In the genomic region with DNA sequence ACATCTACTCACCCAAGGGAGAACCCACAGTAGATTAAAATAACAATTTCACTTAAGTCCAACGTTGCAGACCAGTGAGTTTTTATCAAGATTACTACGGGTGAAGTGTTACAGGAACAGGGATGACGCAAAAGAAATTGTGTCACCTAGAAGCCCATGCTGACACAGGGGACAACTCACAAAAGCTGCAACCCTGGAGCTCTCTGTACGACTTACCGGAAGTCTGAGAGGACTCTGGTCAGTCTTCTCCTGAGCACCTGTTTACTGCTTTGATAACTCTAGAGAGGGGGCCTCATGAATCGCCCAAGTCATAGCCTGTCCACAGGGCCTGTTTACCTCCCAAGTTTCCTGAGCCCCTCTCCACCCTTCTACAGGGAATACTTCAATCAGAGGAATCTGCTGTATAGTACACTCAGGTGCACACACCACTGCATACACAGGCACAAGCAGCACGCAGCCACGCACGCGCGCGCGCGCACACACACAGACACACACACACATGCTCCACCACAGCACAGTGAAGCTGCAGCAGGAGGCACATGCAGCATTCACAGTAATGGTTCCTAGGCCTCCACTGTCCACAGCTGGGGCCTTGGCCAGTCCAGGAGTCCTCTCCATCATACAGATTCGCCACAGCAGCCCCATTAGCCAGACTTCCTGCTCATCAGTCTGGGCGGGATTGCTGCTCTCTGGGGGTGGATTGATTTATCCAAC, we compare ENCODE assay signal across 27 mouse cellular contexts. TPM values are rescaled to one million over a fixed set of nuclear protein-coding genes. Genes with fewer than 3 reads are reported as not detected.
DNase-seq lines count a peak whose midpoint lies in the region; ATAC-seq and TF ChIP-seq lines count a peak whose summit lies in the region.
"Had no signal": no experiment of that assay in that cellular context is flagged by ENCODE, and none has a peak within 500 bp of the region (broad histone marks: within the 10 kb centered on the region; RNA-seq: fewer than 3 reads in every experiment).

No protein-coding gene starts in this region.

- no peak overlapping the region for H3K4me2 ChIP-seq in intestine, embryonic 16.5 days (ENCODE audit: low read depth, low read length)
- no peak overlapping the region for H3K4me2 ChIP-seq in intestine, embryonic 15.5 days (replicated peaks)
- no peak overlapping the region for H3K4me2 ChIP-seq in intestine, postnatal 0 days (replicated peaks; ENCODE audit: low read depth)
- H3K4me2 ChIP-seq in neural tube, embryonic 13.5 days, result no peak overlapping the region
- H3K4me2 ChIP-seq: embryonic facial prominence, embryonic 15.5 days; heart, embryonic 11.5 days; lung, embryonic 14.5 days had no signal

- no peak overlapping the region for H3K9ac ChIP-seq in intestine, embryonic 16.5 days (ENCODE audit: low read depth, low read length)
- H3K9ac ChIP-seq in intestine, embryonic 15.5 days, result no peak overlapping the region
- H3K9ac ChIP-seq in ES-E14 (ENCODE audit: insufficient read depth, low read depth, low read length, poor library complexity, severe bottlenecking), result peak overlapping the region; percentile 20; the same call in 1 of the 2 replicates
- H3K9ac ChIP-seq in intestine, postnatal 0 days (ENCODE audit: low read depth, low read length), result no peak overlapping the region
- no peak overlapping the region for H3K9ac ChIP-seq in neural tube, embryonic 13.5 days
- H3K9ac ChIP-seq: embryonic facial prominence, embryonic 15.5 days; lung, embryonic 14.5 days had no signal

- no peak for DNase-seq in ES-E14 (ENCODE audit: low read depth, low spot score)
- DNase-seq in thymus, postnatal 10 days (ENCODE audit: low spot score in 2 of 2), result no peak
- no peak for DNase-seq in right cerebral cortex, postnatal 10 days (ENCODE audit: low spot score in 2 of 2)
- DNase-seq: adrenal gland, postnatal 36 days; cerebellum, adult 11-12 months; cerebellum, postnatal 25 days; embryo, embryonic 11 days; heart, postnatal 10 days; kidney, adult 9 months; kidney, postnatal 36 days; lung, embryonic 14.5 days; lung, postnatal 4 days; thymus, postnatal 14 days had no signal

- in situ Hi-C loops in ES-E14 (cut with MboI; ENCODE audit: low sequenced_read_pairs in 2 of 2, unreplicated experiment in 2 of 2), result loop anchor here in 1 of 2 experiments (25.0 kb wide), 1 partner anchor 258 kb away; a partner anchor contains a TSS

- H3K36me3 ChIP-seq in intestine, embryonic 16.5 days (ENCODE audit: control insufficient read depth, insufficient read depth, low read length), result no peaks in the 10 kb centered on the region
- H3K36me3 ChIP-seq in intestine, embryonic 15.5 days, result 0 out of 2 replicates have a peak, but pooled peaks cover 2% of the 10 kb centered on the region
- H3K36me3 ChIP-seq in ES-E14 (ENCODE audit: control insufficient read depth, insufficient read depth, low read length, poor library complexity, severe bottlenecking), result no peaks in the 10 kb centered on the region; the same call in 1 of the 2 replicates
- peaks cover 17% of the 10 kb centered on the region; the same call in 1 of the 2 replicates for H3K36me3 ChIP-seq in intestine, postnatal 0 days (ENCODE audit: control insufficient read depth, insufficient read depth)
- no peaks in the 10 kb centered on the region for H3K36me3 ChIP-seq in neural tube, embryonic 13.5 days
- H3K36me3 ChIP-seq: embryonic facial prominence, embryonic 15.5 days; limb, embryonic 10.5 days had no signal

- 79% methylated on average over 16 of the region's 16 CpGs for WGBS in intestine, embryonic 16.5 days
- 83% methylated on average over 16 of the region's 16 CpGs for WGBS in intestine, embryonic 15.5 days
- 71% methylated on average over 16 of the region's 16 CpGs for whole genome bisulfite sequencing in intestine, postnatal 0 days
- 82% methylated on average over 16 of the region's 16 CpGs for WGBS in neural tube, embryonic 13.5 days

- no peaks in the 10 kb centered on the region for H3K4me1 ChIP-seq in intestine, embryonic 16.5 days (ENCODE audit: control insufficient read depth, insufficient read depth, low read length)
- H3K4me1 ChIP-seq in intestine, embryonic 15.5 days (replicated peaks), result no peaks in the 10 kb centered on the region
- H3K4me1 ChIP-seq in ES-E14 (ENCODE audit: control insufficient read depth in 2 of 2, insufficient read depth in 2 of 2, low read length in 2 of 2, poor library complexity in 1 of 2), result no peaks in the 10 kb centered on the region
- H3K4me1 ChIP-seq in intestine, postnatal 0 days (replicated peaks; ENCODE audit: control insufficient read depth, insufficient read depth, low read length), result no peaks in the 10 kb centered on the region
- H3K4me1 ChIP-seq in neural tube, embryonic 13.5 days (replicated peaks), result no peaks in the 10 kb centered on the region
- H3K4me1 ChIP-seq: embryonic facial prominence, embryonic 15.5 days; limb, embryonic 10.5 days had no signal

- H3K4me3 ChIP-seq in intestine, embryonic 16.5 days (ENCODE audit: low read length), result no peak overlapping the region
- no peak overlapping the region for H3K4me3 ChIP-seq in intestine, embryonic 15.5 days (replicated peaks)
- H3K4me3 ChIP-seq in ES-E14 (ENCODE audit: insufficient read depth in 1 of 2, low read depth in 1 of 2, low read length in 2 of 2, poor library complexity in 1 of 2, severe bottlenecking in 1 of 2), result no peak overlapping the region
- H3K4me3 ChIP-seq in intestine, postnatal 0 days (ENCODE audit: low read depth, low read length), result no peak overlapping the region
- no peak overlapping the region for H3K4me3 ChIP-seq in neural tube, embryonic 13.5 days
- H3K4me3 ChIP-seq: embryonic facial prominence, embryonic 15.5 days; limb, embryonic 10.5 days had no signal

- no peaks in the 10 kb centered on the region for H3K27me3 ChIP-seq in intestine, embryonic 16.5 days (replicated peaks; ENCODE audit: control insufficient read depth, insufficient read depth, low read length)
- H3K27me3 ChIP-seq in intestine, embryonic 15.5 days (replicated peaks), result no peaks in the 10 kb centered on the region
- H3K27me3 ChIP-seq in intestine, postnatal 0 days (replicated peaks; ENCODE audit: control insufficient read depth, insufficient read depth, low read length), result no peaks in the 10 kb centered on the region
- H3K27me3 ChIP-seq in neural tube, embryonic 13.5 days, result peaks cover 36% of the 10 kb centered on the region
- H3K27me3 ChIP-seq: embryonic facial prominence, embryonic 15.5 days had no signal

- no peak for TF ChIP-seq CTCF in intestine, postnatal 0 days (IDR thresholded peaks at IDR 0.05; ENCODE audit: low read depth)

- no peak overlapping the region; the same call in 1 of the 2 replicates for H3K27ac ChIP-seq in intestine, embryonic 16.5 days (ENCODE audit: low read length)
- no peak overlapping the region for H3K27ac ChIP-seq in intestine, embryonic 15.5 days
- no peak overlapping the region for H3K27ac ChIP-seq in ES-E14 (ENCODE audit: insufficient read depth, low read depth, low read length, poor library complexity, severe bottlenecking)
- peak overlapping the region; percentile 66 for H3K27ac ChIP-seq in intestine, postnatal 0 days (ENCODE audit: low read depth, low read length)
- no peak overlapping the region for H3K27ac ChIP-seq in neural tube, embryonic 13.5 days (replicated peaks)
- H3K27ac ChIP-seq: embryonic facial prominence, embryonic 15.5 days; limb, embryonic 10.5 days; stomach, postnatal 0 days had no signal

- H3K9me3 ChIP-seq in intestine, embryonic 16.5 days (ENCODE audit: control insufficient read depth, low read length), result no peaks in the 10 kb centered on the region
- no peaks in the 10 kb centered on the region for H3K9me3 ChIP-seq in intestine, embryonic 15.5 days
- no peaks in the 10 kb centered on the region for H3K9me3 ChIP-seq in ES-E14 (ENCODE audit: control insufficient read depth, insufficient read depth, low read depth, low read length)
- H3K9me3 ChIP-seq in intestine, postnatal 0 days (ENCODE audit: control insufficient read depth), result no peaks in the 10 kb centered on the region
- H3K9me3 ChIP-seq in neural tube, embryonic 13.5 days, result no peaks in the 10 kb centered on the region
- H3K9me3 ChIP-seq: embryonic facial prominence, embryonic 15.5 days; limb, embryonic 10.5 days had no signal

- peak; percentile 54 for ATAC-seq in intestine, embryonic 16.5 days
- no peak; the same call in 1 of the 2 replicates for ATAC-seq in intestine, embryonic 15.5 days
- ATAC-seq in intestine, postnatal 0 days, result peak; percentile 55
- ATAC-seq in neural tube, embryonic 13.5 days (ENCODE audit: low read depth), result peak; percentile 66
- ATAC-seq: CD4-positive, CD25-positive, alpha-beta regulatory T cell, adult 4 months; forebrain, embryonic 16.5 days had no signal

TF ChIP-seq in ES-E14, 5 proteins besides CTCF, POLR2A, EP300 and RAD21:
- TF ChIP-seq ZNF384 (IDR thresholded peaks at IDR 0.05; ENCODE audit: low read depth, low read length) (no peak), CHD2 (IDR thresholded peaks at IDR 0.05; ENCODE audit: low read depth, low read length) (no peak), MAFK (IDR thresholded peaks at IDR 0.05; ENCODE audit: insufficient read depth, low read depth, low read length) (no peak), HCFC1 (IDR thresholded peaks at IDR 0.05; ENCODE audit: borderline replicate concordance, insufficient read depth, low read length) (no peak), ZC3H11A (IDR thresholded peaks at IDR 0.05; ENCODE audit: borderline replicate concordance, low read depth, low read length) (no peak)

RNA-seq across cellular contexts. Expression of a gene that starts 22.9 kb away (rescaled TPM):
- polyA plus RNA-seq in intestine, embryonic 16.5 days (2015; fragmentation: Nextera tagmentation; extraction: Ambion mirVana), result 83.7 and 108 TPM in 2 replicates
- 48.2 and 57.6 TPM in 2 replicates for polyA plus RNA-seq in intestine, embryonic 15.5 days (2015; fragmentation: Nextera tagmentation; extraction: Ambion mirVana)
- total RNA-seq in ES-E14 (2012; rRNA removed), result 5.9 and 15.5 TPM in 2 replicates
- 105 and 125 TPM in 2 replicates for polyA plus RNA-seq in intestine, postnatal 0 days (2015; fragmentation: Nextera tagmentation; extraction: Ambion mirVana)
- polyA plus RNA-seq in neural tube, embryonic 13.5 days (2015; fragmentation: Nextera tagmentation; extraction: Ambion mirVana), result 10.7 and 10.8 TPM in 2 replicates

RNA-seq across cellular contexts. Expression of a gene that starts 55.1 kb away (rescaled TPM):
- polyA plus RNA-seq in intestine, embryonic 16.5 days (2015; fragmentation: Nextera tagmentation; extraction: Ambion mirVana), result not detected in 2 replicates
- polyA plus RNA-seq in intestine, embryonic 15.5 days (2015; fragmentation: Nextera tagmentation; extraction: Ambion mirVana), result not detected in 2 replicates
- total RNA-seq in ES-E14 (2012; rRNA removed), result 0.11 and 0.18 TPM in 2 replicates
- not detected in 2 replicates for polyA plus RNA-seq in intestine, postnatal 0 days (2015; fragmentation: Nextera tagmentation; extraction: Ambion mirVana)
- polyA plus RNA-seq in neural tube, embryonic 13.5 days (2015; fragmentation: Nextera tagmentation; extraction: Ambion mirVana), result 1.6 and 2.0 TPM in 2 replicates
- total RNA-seq: adrenal gland, postnatal 36 days; granulocyte monocyte progenitor cell, adult 5-6 weeks; heart, postnatal 10 days; left cerebral cortex, adult 18-20 months; liver, adult 2 months; neutrophil, adult 5-6 weeks had no signal
- polyA plus RNA-seq: CD4-positive, CD25-positive, alpha-beta regulatory T cell, adult 4 months; forebrain, embryonic 16.5 days; heart, embryonic 11.5 days; liver, adult 2 months; lung, embryonic 14.5 days; stomach, postnatal 0 days had no signal

RNA-seq across cellular contexts. Expression of a gene that starts 58.9 kb away (rescaled TPM):
- polyA plus RNA-seq in intestine, embryonic 16.5 days (2015; fragmentation: Nextera tagmentation; extraction: Ambion mirVana), result 39.8 and 41.7 TPM in 2 replicates
- polyA plus RNA-seq in intestine, embryonic 15.5 days (2015; fragmentation: Nextera tagmentation; extraction: Ambion mirVana), result 30.1 and 31.0 TPM in 2 replicates
- 24.8 and 36.8 TPM in 2 replicates for total RNA-seq in ES-E14 (2012; rRNA removed)
- polyA plus RNA-seq in intestine, postnatal 0 days (2015; fragmentation: Nextera tagmentation; extraction: Ambion mirVana), result 34.5 and 37.5 TPM in 2 replicates
- 13.7 and 17.2 TPM in 2 replicates for polyA plus RNA-seq in neural tube, embryonic 13.5 days (2015; fragmentation: Nextera tagmentation; extraction: Ambion mirVana)
